Mouse (Mus musculus) kidney, embryonic 14.5 days (tissue): ENCODE measurements around the gene Ccnc. TPM values are rescaled to one million over a fixed set of nuclear protein-coding genes. Genes with fewer than 3 reads are reported as not detected.

ENCODE experiments used
- ATAC-seq: fragments of 200-750 bp; cut with Nextera tagmentation; 2 replicates; pipeline ENCODE4 v1.8.0; 2017; ENCODE audit warnings: moderate number of reproducible peaks, mild to moderate bottlenecking, moderate TSS enrichment, moderate library complexity; ENCODE audit not compliant: low FRiP score, low TSS enrichment
- H3K27ac ChIP-seq: fragments of 300-500 bp; sonication (generic); 2 replicates; pipeline ENCODE4 v1.5.1; 2014; ENCODE audit warnings: low read depth, mild to moderate bottlenecking, low read length, moderate library complexity, mixed read lengths
- H3K27me3 ChIP-seq: fragments of 300-500 bp; sonication (generic); 2 replicates; pipeline ENCODE4 v1.6.1; 2014; ENCODE audit warnings: mild to moderate bottlenecking, low read length; ENCODE audit not compliant: control insufficient read depth, insufficient read depth
- H3K36me3 ChIP-seq: fragments of 300-500 bp; sonication (generic); 2 replicates; pipeline ENCODE4 v1.6.1; 2014; ENCODE audit warnings: low read length, mixed read lengths; ENCODE audit not compliant: control insufficient read depth, insufficient read depth
- H3K4me1 ChIP-seq: fragments of 300-500 bp; sonication (generic); 2 replicates; pipeline ENCODE4 v1.6.1; 2014; ENCODE audit warnings: low read length, mixed read lengths; ENCODE audit not compliant: control insufficient read depth, insufficient read depth
- H3K4me2 ChIP-seq: fragments of 300-500 bp; sonication (generic); replicated peaks from 2 replicates; pipeline ENCODE4 v1.6.1; 2014; ENCODE audit warnings: low read depth, mild to moderate bottlenecking, low read length
- H3K4me3 ChIP-seq: fragments of 300-500 bp; sonication (generic); 2 replicates; pipeline ENCODE4 v1.5.1; 2014; ENCODE audit warnings: mild to moderate bottlenecking, low read length
- H3K9ac ChIP-seq: fragments of 300-500 bp; sonication (generic); 2 replicates; pipeline ENCODE4 v1.6.1; 2014; ENCODE audit warnings: low read depth, mild to moderate bottlenecking, low read length, moderate library complexity
- H3K9me3 ChIP-seq: fragments of 300-500 bp; sonication (generic); 2 replicates; pipeline ENCODE4 v1.6.1; 2016; ENCODE audit warnings: low read length; ENCODE audit not compliant: control insufficient read depth
- WGBS: fragments of 180-500 bp; shearing (Covaris S2); extraction: QIAGEN DNeasy Blood & Tissue Kit; methylation state at CpG from one replicate; pipeline ENCODE4 v1.1.7; 2014; 5-methylcytosine and 5-hydroxymethylcytosine counted together
- polyA plus RNA-seq: library from polyadenylated mRNA; unstranded; fragments of >200 nt; fragmentation: Nextera tagmentation; extraction: Ambion mirVana; gene quantifications from 2 replicates; pipeline ENCODE4 v1.2.1, GENCODE M21; 2014

The Ccnc gene
- polyA plus RNA-seq, 1 experiment from 2014 or later = 48.4 TPM

- Histone ChIP-seq H3K27ac (no peak overlapping the region), H3K9me3 (no peaks in the 10 kb centered on the region), H3K36me3 (peaks cover 4% of the 10 kb centered on the region; the same call in 1 of the 2 replicates), H3K27me3 (no peaks in the 10 kb centered on the region), H3K4me2 (no peak overlapping the region), H3K9ac (no peak overlapping the region), H3K4me1 (0 out of 2 replicates have a peak, but pooled peaks cover 4% of the 10 kb centered on the region), H3K4me3 (no peak overlapping the region)
- ATAC-seq = no peak
- WGBS = 87% methylated on average over 9 of the region's 9 CpGs
Measured at GRCm38 (mm10) chr4:21761416-21762160, 34.1 kb downstream of the Ccnc start.

DNA sequence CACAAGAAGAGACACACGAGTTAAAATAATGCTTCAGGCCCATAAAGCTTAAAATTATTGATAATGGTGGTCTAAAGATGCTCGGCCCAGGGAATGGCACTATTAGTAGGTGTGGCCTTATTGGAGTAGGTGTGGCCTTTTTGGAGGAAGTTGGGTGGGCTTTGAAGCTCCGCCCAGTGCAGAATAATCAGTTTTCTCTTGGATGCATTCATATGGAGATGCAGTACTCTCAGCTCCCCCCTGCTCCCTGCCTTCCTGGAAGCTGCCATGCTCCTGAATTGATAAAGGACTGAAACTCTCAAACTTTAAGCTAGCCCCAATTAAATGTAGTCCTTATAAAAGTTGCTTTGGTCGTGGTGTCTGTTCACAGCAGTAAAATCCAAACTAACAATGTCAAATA is 36.3 kb downstream of the Ccnc start:
- Histone ChIP-seq H3K9me3 (no peaks in the 10 kb centered on the region), H3K4me1 (0 out of 2 replicates have a peak, but pooled peaks cover 4% of the 10 kb centered on the region), H3K27ac (no peak overlapping the region), H3K9ac (no peak overlapping the region), H3K36me3 (peaks cover 4% of the 10 kb centered on the region; the same call in 1 of the 2 replicates), H3K4me3 (no peak overlapping the region), H3K27me3 (no peaks in the 10 kb centered on the region), H3K4me2 (no peak overlapping the region)
- no peak for ATAC-seq
- WGBS = 80% methylated on average over 4 of the region's 4 CpGs

- Histone ChIP-seq H3K27me3 (no peaks in the 10 kb centered on the region), H3K36me3 (no peaks in the 10 kb centered on the region), H3K4me3 (peak overlapping the region; percentile 62), H3K4me2 (peak overlapping the region; percentile 77), H3K4me1 (0 out of 2 replicates have a peak, but pooled peaks cover 4% of the 10 kb centered on the region), H3K9ac (peak overlapping the region; percentile 56; the same call in 1 of the 2 replicates), H3K9me3 (no peaks in the 10 kb centered on the region), H3K27ac (no peak overlapping the region)
- WGBS = 21% methylated on average over 14 of the region's 14 CpGs
- ATAC-seq = 0 out of 2 replicates have a peak, but pooled peaks have one; percentile 20
Measured at GRCm38 (mm10) chr4:21766171-21766862, 38.8 kb downstream of the Ccnc start.

DNA sequence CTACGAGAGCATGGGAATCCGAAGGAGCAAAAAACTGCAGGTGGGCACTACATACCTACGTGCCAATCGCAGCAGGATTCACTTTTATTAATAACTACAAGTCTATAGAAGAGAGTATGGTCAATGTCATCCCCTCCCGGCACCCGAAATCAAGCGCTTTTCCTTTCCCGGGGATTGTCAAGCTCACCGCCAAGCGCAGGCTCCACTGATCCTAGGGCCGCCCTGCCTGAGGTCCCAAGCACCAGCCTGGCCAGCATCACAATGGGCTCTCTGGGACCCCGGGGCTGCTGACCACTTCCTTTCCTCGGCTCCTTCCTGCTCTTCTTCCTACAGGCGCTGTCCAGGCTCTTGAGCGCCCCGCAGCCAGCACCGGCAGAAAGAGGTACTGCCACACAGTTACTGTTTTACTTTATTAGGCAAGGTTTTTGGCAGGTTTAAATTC is 39.4 kb downstream of the Ccnc start, which contains the start of the genes Usp45 and Tstd3:
Gene Usp45 (plus strand): TSS at position 294 of the 442 bp plus-strand sequence.
Gene Tstd3 (minus strand): TSS at position 350 of the 442 bp plus-strand sequence.
- Histone ChIP-seq H3K4me2 (peak within 1 kb of the TSS; percentile 77), H3K27me3 (no peaks in the 10 kb centered on the region), H3K27ac (no peak within 1 kb of the TSS), H3K9ac (peak within 1 kb of the TSS; percentile 56; the same call in 1 of the 2 replicates), H3K4me3 (peak within 1 kb of the TSS; percentile 62), H3K4me1 (0 out of 2 replicates have a peak, but pooled peaks cover 4% of the 10 kb centered on the region), H3K9me3 (no peaks in the 10 kb centered on the region), H3K36me3 (no peaks in the 10 kb centered on the region)
- peak; percentile 96 for ATAC-seq
- WGBS = 3% methylated on average over 17 of the region's 17 CpGs

- 88% methylated on average over 1 of the region's 1 CpGs for WGBS
Measured at GRCm38 (mm10) chr4:21771064-21771463, 43.6 kb downstream of the Ccnc start.

DNA sequence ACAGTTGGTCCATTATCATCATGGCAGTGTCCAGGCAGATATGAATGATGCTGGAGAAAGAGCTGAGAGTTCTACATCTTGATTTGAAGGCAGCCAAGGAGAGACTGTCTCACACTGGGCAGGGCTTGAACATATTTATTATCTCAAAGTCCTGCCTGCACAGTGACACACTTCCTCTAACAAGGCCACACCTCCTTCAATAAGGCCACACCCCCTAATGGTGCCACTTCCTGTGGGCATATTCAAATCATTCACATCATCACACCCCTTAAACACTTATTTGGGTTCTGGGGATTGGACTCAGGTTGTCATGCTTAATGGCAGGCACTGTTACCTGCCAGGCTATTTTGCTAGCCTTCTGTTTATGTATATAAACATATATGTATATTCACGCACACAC is 44.8 kb downstream of the Ccnc start:
- H3K36me3 ChIP-seq = no peaks in the 10 kb centered on the region
- 0 out of 2 replicates have a peak, but pooled peaks cover 4% of the 10 kb centered on the region for H3K4me1 ChIP-seq
- no peak overlapping the region for H3K9ac ChIP-seq
- H3K4me3 ChIP-seq = no peak overlapping the region
- no peaks in the 10 kb centered on the region for H3K27me3 ChIP-seq
- no peak for ATAC-seq
- 94% methylated on average over 1 of the region's 1 CpGs for WGBS
- H3K27ac ChIP-seq = no peak overlapping the region
- H3K9me3 ChIP-seq = no peaks in the 10 kb centered on the region
- H3K4me2 ChIP-seq = no peak overlapping the region

More at GRCm38 (mm10) chr4:21771064-21771463, 43.6 kb downstream of the Ccnc start:
- Histone ChIP-seq H3K9ac (no peak overlapping the region), H3K27ac (no peak overlapping the region), H3K9me3 (no peaks in the 10 kb centered on the region), H3K4me1 (0 out of 2 replicates have a peak, but pooled peaks cover 2% of the 10 kb centered on the region), H3K36me3 (no peaks in the 10 kb centered on the region), H3K4me2 (no peak overlapping the region), H3K27me3 (no peaks in the 10 kb centered on the region), H3K4me3 (no peak overlapping the region)
- ATAC-seq = no peak

DNA sequence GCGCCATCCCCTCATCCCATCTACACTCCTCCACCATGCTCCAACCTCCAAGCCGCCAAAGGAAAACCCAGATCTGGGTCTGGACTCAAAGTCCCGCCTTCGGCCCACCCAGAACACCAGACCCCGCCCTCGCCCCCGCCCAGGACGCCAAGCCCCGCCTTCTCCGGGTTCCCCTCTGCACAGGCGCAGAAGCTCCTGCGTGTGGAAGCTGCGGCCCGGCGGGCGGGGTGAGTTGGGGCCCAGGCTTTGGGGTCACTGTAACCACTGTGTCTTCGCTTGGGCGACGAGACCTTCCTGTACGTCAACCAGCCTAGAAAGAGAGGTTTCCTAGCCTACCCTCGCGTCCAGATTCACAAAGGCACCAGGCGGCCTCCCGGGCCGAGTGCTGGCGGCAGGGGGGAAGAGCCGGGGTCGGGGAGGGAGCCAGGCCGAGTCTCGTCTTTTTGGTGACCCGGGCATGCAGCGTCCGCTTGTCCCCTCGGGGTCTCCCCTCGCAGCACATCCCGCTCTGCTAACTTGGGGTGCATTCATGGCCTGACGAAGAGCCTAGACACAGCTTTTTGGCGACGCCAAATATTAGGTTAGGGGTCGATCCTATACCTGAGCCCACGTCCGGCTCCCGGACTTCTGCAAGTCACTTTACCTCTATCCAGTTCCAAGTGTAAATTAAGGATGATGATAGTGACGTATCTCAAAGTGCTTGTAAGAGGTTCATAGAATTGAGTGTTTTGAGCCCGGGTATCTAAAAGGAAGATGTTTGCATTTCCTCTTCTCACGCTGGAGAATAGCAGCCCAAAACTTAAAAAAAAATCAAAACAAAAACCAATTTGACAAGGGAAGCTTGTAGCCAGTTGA is 48.8 kb downstream of the Ccnc start:
- WGBS = under 1% methylated on average over 46 of the region's 46 CpGs
- Histone ChIP-seq H3K9me3 (no peaks in the 10 kb centered on the region), H3K4me3 (peak overlapping the region; percentile 78), H3K27me3 (no peaks in the 10 kb centered on the region), H3K4me1 (0 out of 2 replicates have a peak, but pooled peaks cover 7% of the 10 kb centered on the region), H3K4me2 (peak overlapping the region; percentile 58), H3K36me3 (peaks cover 2% of the 10 kb centered on the region; the same call in 1 of the 2 replicates), H3K9ac (peak overlapping the region; percentile 77), H3K27ac (no peak overlapping the region)
- peak; percentile 99 for ATAC-seq

DNA sequence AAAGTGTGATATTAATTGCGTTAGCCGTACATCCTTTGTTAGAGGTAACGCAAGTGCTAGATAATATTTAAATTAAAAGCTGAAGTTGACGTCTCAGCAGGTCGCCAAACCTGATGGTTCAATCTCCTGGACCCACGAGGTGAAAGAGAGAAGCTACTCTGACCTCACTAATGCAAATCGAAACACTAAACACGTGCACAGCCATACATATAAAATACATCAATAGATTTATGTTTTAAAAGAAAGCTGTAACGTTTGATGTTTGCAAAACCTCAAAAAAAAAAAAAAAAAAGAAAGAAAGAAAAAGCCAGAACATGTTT is 49.4 kb downstream of the Ccnc start:
- WGBS = 8% methylated on average over 9 of the region's 9 CpGs
- Histone ChIP-seq H3K9me3 (no peaks in the 10 kb centered on the region), H3K27ac (no peak overlapping the region), H3K9ac (peak overlapping the region; percentile 77; the same call in 1 of the 2 replicates), H3K27me3 (no peaks in the 10 kb centered on the region), H3K4me2 (peak overlapping the region; percentile 58), H3K4me3 (peak overlapping the region; percentile 78), H3K36me3 (peaks cover 8% of the 10 kb centered on the region), H3K4me1 (0 out of 2 replicates have a peak, but pooled peaks cover 7% of the 10 kb centered on the region)
- no peak for ATAC-seq
